Mouse (Mus musculus) forebrain, embryonic 15.5 days (tissue): ENCODE data around the gene Gale. TPM values are rescaled to one million over a fixed set of nuclear protein-coding genes. Genes with fewer than 3 reads are reported as not detected.
A peak's percentile ranks its signal among the peaks of the same experiment; 100 is the strongest.

Source experiments
- ATAC-seq: fragments of 200-750 bp; cut with Nextera tagmentation; replicated peaks from 2 replicates; pipeline ENCODE4 v1.8.0; 2017; ENCODE audit warnings: mild to moderate bottlenecking, moderate TSS enrichment, moderate library complexity
- H3K27ac ChIP-seq: fragments of 300-500 bp; sonication (generic); replicated peaks from 2 replicates; pipeline ENCODE4 v1.5.1; 2015; ENCODE audit warnings: mild to moderate bottlenecking, inconsistent platforms
- H3K27me3 ChIP-seq: fragments of 300-500 bp; sonication (generic); 2 replicates; pipeline ENCODE4 v1.6.1; 2015; ENCODE audit warnings: inconsistent platforms
- H3K36me3 ChIP-seq: fragments of 300-500 bp; sonication (generic); 2 replicates; pipeline ENCODE4 v1.6.1; 2015; ENCODE audit warnings: mild to moderate bottlenecking, inconsistent platforms
- H3K4me1 ChIP-seq: fragments of 300-500 bp; sonication (generic); 2 replicates; pipeline ENCODE4 v1.6.1; 2015; ENCODE audit warnings: inconsistent platforms
- H3K4me2 ChIP-seq: fragments of 300-500 bp; sonication (generic); replicated peaks from 2 replicates; pipeline ENCODE4 v1.6.1; 2015; ENCODE audit warnings: mild to moderate bottlenecking, inconsistent platforms
- H3K4me3 ChIP-seq: fragments of 300-500 bp; sonication (generic); 2 replicates; pipeline ENCODE4 v1.5.1; 2015; ENCODE audit warnings: mild to moderate bottlenecking, inconsistent platforms
- H3K9ac ChIP-seq: fragments of 300-500 bp; sonication (generic); replicated peaks from 2 replicates; pipeline ENCODE4 v1.6.1; 2015; ENCODE audit warnings: mild to moderate bottlenecking, inconsistent platforms
- H3K9me3 ChIP-seq: fragments of 300-500 bp; sonication (generic); 2 replicates; pipeline ENCODE4 v1.6.1; 2016; ENCODE audit warnings: inconsistent platforms
- WGBS: fragments of 180-500 bp; shearing (Covaris S2); methylation state at CpG from one replicate; pipeline ENCODE4 v1.1.7; 2015; ENCODE audit warnings: mixed read lengths; 5-methylcytosine and 5-hydroxymethylcytosine counted together
- polyA plus RNA-seq: library from polyadenylated mRNA; unstranded; fragments of >200 nt; fragmentation: Nextera tagmentation; extraction: Ambion mirVana; gene quantifications from 2 replicates; pipeline ENCODE4 v1.2.1, GENCODE M21; 2015

Gene Gale
- polyA plus RNA-seq, 1 experiment from 2014 or later: 35.6 TPM

DNA sequence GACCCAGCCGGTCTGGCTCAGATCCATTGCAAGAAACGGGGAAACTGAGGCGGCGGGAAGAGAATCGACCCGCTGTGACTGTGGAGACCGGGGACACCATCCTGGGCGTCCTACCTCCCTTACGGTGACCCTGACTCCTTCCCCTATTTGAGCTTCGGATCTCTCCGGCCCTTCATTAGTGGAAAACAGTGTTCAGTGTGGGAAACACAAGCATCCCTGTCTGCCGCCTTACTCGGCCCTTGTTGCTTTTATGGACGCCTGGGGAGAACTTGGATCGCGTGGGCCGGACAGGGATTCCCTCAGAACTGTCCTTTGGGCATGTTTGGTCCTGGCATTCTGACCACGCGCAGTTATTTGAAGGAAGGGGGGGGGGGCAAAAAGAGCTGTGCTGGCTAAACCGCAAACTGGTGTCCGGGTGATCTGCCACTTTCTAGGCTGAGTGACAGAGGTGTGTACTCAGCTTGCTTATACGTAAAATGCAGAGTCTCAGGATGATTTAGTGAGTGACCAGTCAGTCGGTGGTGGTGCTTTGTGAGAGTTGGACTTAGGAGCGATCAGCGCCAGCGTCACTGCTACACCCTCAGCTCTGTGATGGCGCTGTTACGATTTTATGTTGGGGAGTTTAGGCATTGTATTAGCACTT is 16.7 kb upstream of the Gale start:
- WGBS: 2% methylated on average over 28 of the region's 28 CpGs
- no peaks in the 10 kb centered on the region for H3K27me3 ChIP-seq
- peak overlapping the region; percentile 79 for H3K27ac ChIP-seq
- H3K4me1 ChIP-seq: peaks cover 19% of the 10 kb centered on the region
- H3K9ac ChIP-seq: peak overlapping the region; percentile 64
- peak overlapping the region; percentile 54 for H3K4me3 ChIP-seq
- H3K36me3 ChIP-seq: peaks cover 10% of the 10 kb centered on the region
- no peaks in the 10 kb centered on the region for H3K9me3 ChIP-seq
- ATAC-seq: peak; percentile 24
- H3K4me2 ChIP-seq: peak overlapping the region; percentile 85

DNA sequence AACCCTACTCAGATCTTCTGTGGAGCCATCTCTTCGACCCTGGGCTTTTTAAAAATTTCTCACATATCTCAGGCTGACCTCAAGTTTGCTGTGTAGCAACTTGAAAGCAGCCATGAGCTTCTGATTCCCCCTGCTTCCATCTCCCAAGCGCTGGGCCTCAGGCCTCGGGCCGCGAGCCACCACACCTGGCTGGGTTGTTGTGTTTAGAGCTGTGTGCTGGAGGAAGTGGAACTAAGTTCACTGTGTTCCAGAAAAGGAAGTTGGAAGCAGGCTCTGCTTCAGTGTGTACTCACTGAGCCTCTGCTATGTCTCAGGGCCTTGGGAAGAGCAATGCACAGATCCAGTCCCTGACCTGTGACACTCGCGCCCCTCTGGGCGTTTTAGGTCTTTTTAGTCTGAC is 15.4 kb upstream of the Gale start:
- Histone ChIP-seq H3K4me2 (no peak overlapping the region), H3K27ac (no peak overlapping the region), H3K36me3 (peaks cover 15% of the 10 kb centered on the region), H3K9me3 (no peaks in the 10 kb centered on the region), H3K4me3 (no peak overlapping the region), H3K9ac (no peak overlapping the region), H3K27me3 (no peaks in the 10 kb centered on the region), H3K4me1 (peaks cover 19% of the 10 kb centered on the region)
- ATAC-seq: no peak
- WGBS: 90% methylated on average over 8 of the region's 8 CpGs

DNA sequence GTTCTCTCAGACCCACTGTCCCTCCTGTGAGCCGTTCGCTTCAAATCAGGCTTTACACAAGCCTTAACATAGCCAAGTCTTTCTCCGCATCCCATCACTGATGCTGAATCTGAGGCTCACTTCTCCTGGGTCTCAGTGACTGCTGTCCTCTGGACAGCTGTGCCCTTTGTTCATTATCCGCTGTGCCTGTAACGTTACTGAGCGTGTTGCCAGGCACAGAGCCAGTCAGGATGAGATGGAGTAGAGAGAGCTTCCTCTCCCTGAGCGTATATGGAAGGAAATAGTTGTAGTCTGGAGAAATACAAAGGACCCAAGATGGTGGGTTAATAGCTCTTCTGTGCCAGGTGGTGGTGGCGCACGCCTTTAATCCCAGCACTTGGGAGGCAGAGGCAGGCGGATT is 14.1 kb upstream of the Gale start:
- no peak for ATAC-seq
- H3K9ac ChIP-seq: no peak overlapping the region
- H3K4me2 ChIP-seq: no peak overlapping the region
- no peak overlapping the region for H3K4me3 ChIP-seq
- WGBS: 83% methylated on average over 10 of the region's 10 CpGs
- H3K27me3 ChIP-seq: no peaks in the 10 kb centered on the region
- no peak overlapping the region for H3K27ac ChIP-seq
- peaks cover 19% of the 10 kb centered on the region for H3K4me1 ChIP-seq
- H3K9me3 ChIP-seq: no peaks in the 10 kb centered on the region
- H3K36me3 ChIP-seq: peaks cover 15% of the 10 kb centered on the region

DNA sequence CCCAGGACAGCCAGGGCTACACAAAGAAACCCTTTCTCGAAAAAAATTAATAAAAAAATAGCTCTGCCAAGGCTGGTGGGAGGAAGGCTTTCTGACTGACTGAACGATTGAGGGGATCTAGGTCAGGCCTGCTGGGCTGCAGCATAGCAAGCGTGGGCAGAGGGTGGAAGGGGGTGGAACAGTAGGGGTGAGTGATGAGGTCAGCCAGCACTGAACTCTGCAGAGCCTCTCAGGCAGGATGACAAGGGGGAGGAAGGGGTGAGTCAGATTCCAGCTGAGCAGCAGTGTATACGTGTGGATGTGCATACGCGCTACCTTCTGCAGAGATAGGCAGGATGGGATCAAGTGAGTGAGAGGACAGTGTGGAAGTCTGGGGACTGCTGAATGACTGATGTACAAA is 13.6 kb upstream of the Gale start:
- no peak overlapping the region for H3K4me3 ChIP-seq
- no peak for ATAC-seq
- H3K9me3 ChIP-seq: no peaks in the 10 kb centered on the region
- no peak overlapping the region for H3K9ac ChIP-seq
- WGBS: 74% methylated on average over 6 of the region's 6 CpGs
- peaks cover 19% of the 10 kb centered on the region for H3K4me1 ChIP-seq
- peaks cover 16% of the 10 kb centered on the region for H3K36me3 ChIP-seq
- H3K27ac ChIP-seq: no peak overlapping the region
- H3K4me2 ChIP-seq: no peak overlapping the region
- no peaks in the 10 kb centered on the region for H3K27me3 ChIP-seq

DNA sequence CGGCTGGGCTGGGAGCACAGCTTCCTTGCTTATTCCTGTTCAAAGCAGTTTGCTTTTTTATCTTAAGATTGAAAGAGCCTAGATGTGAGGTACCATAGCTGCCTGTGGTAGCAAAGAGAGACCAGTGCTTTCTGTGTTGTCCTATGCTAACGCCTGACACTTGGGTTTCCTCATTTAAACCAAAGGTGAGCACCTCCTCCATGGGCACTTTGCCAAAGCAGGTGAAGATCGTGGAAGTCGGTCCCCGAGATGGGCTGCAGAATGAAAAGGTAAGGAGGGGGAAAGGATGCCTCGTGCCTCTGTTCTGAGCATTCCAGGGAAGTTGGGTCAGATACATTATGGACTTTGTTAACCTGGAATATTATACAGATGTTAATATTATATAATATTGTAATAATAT is 13.2 kb upstream of the Gale start:
- Histone ChIP-seq H3K4me3 (no peak overlapping the region), H3K4me2 (no peak overlapping the region), H3K9ac (no peak overlapping the region), H3K27ac (no peak overlapping the region), H3K27me3 (no peaks in the 10 kb centered on the region), H3K4me1 (peaks cover 19% of the 10 kb centered on the region), H3K36me3 (peaks cover 20% of the 10 kb centered on the region), H3K9me3 (no peaks in the 10 kb centered on the region)
- WGBS: 92% methylated on average over 6 of the region's 6 CpGs
- no peak for ATAC-seq

DNA sequence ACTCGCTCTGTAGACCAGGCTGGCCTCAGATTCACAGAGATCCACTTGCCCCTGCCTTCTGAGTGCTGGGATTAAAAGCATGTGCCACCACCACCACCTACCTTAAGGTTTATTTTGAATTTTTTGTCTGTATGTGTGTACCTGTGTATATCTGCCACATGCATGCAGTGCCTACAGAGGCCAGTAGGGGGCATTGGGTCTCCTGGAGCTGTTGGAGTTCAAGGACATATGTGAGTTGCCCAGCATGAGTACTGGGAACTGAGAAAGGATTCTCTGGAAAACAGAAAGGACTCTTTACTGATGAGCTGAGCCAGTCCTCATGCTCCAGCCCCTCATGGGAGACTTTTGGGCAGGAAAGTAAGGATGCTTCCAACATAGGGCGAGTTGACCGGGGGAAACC is 12.0 kb upstream of the Gale start:
- 95% methylated on average over 3 of the region's 3 CpGs for WGBS
- Histone ChIP-seq H3K27me3 (no peaks in the 10 kb centered on the region), H3K9me3 (no peaks in the 10 kb centered on the region), H3K4me2 (no peak overlapping the region), H3K4me1 (peaks cover 14% of the 10 kb centered on the region), H3K9ac (no peak overlapping the region), H3K27ac (no peak overlapping the region), H3K36me3 (peaks cover 28% of the 10 kb centered on the region), H3K4me3 (no peak overlapping the region)
- no peak for ATAC-seq

DNA sequence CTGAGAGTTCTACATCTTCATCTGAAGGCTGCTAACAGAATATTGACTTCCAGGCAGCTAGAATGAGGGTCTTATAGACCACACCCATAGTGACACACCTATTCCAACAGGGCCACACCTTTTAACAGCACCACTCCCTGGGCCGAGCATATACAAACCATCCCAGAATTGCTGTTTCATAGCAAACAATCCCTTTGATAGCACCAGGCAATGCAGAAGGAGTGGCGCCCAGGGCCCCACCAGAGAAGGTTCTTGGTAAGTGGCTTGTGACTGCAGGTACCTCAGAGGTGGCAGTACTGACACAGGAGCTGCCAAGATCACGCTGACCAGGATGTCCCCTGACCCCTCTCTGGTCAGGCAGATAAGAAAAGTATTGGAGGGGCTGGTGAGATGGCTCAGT is 10.3 kb upstream of the Gale start:
- no peak for ATAC-seq
- no peak overlapping the region for H3K4me2 ChIP-seq
- no peak overlapping the region for H3K9ac ChIP-seq
- no peak overlapping the region for H3K27ac ChIP-seq
- H3K9me3 ChIP-seq: no peaks in the 10 kb centered on the region
- 92% methylated on average over 3 of the region's 3 CpGs for WGBS
- H3K4me1 ChIP-seq: peaks cover 2% of the 10 kb centered on the region
- no peak overlapping the region for H3K4me3 ChIP-seq
- peaks cover 28% of the 10 kb centered on the region for H3K36me3 ChIP-seq
- H3K27me3 ChIP-seq: no peaks in the 10 kb centered on the region

DNA sequence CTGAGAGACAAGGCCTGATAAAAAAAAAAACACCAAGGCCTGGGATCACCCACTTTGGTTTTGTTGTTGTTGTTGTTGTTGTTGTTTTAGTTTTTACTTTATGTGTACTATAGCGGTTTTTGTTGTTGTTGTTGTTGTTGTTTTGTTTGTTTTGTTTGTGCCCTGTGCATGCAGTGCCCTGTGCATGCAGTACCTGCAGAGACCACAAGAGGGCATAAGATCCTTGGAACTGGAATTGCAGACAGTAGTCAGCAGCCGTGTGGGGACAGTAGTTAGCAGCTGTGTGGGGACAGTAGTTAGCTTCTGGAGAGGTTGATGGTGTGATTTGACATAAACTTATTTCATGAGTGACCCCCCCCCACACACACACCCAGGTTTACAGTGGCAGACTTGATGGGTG is 9.3 kb upstream of the Gale start:
- Histone ChIP-seq H3K9me3 (no peaks in the 10 kb centered on the region), H3K4me3 (no peak overlapping the region), H3K9ac (no peak overlapping the region), H3K4me1 (no peaks in the 10 kb centered on the region), H3K36me3 (peaks cover 37% of the 10 kb centered on the region), H3K4me2 (no peak overlapping the region), H3K27me3 (no peaks in the 10 kb centered on the region), H3K27ac (no peak overlapping the region)
- peak; percentile 67; the same call in 1 of the 2 replicates for ATAC-seq
- WGBS: 14% methylated on average over 2 of the region's 2 CpGs

DNA sequence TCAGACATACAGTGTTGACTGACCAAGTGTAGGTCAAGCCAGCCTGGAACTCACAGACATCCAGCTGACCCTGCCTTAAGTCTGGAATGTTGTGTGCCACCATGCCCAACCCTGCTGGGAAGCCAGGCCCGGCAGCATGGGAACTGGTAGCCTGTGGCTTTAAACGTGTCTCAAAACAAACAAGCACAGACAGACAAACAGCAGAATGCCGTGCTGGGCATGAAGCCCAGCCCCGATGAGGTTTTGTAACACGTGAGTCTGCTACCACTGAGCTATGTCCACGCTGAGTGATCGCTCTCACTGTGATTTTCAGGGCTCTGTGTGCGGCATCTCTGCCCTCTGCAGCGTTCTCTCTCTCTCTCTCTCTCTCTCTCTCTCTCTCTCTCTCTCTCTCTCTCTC is 7.6 kb upstream of the Gale start:
- H3K36me3 ChIP-seq: peaks cover 37% of the 10 kb centered on the region
- ATAC-seq: no peak
- no peak overlapping the region for H3K4me2 ChIP-seq
- no peaks in the 10 kb centered on the region for H3K27me3 ChIP-seq
- no peak overlapping the region for H3K9ac ChIP-seq
- H3K27ac ChIP-seq: no peak overlapping the region
- WGBS: 82% methylated on average over 9 of the region's 9 CpGs
- H3K9me3 ChIP-seq: no peaks in the 10 kb centered on the region
- no peak overlapping the region for H3K4me3 ChIP-seq
- H3K4me1 ChIP-seq: no peaks in the 10 kb centered on the region

DNA sequence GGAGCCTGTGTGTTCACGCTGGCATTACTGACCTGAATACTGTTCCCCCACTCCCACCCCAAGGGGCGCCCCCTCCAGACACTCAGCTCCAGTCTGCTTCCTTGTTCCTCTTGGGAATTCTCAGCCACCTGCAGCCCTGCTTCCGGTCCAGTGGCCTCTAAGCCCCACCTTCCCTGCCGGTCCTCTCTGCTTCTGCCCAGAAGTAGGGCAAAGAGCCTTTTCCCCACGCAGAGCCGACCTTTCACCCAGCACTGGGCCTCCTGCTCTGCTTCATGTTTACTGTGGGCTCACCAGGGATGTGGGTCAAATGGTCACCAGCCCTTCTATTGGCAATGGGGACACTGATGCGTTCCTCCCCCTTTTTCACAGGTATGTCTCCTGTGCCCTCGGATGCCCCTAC is 5.2 kb upstream of the Gale start:
- H3K9ac ChIP-seq: no peak overlapping the region
- no peaks in the 10 kb centered on the region for H3K27me3 ChIP-seq
- H3K4me1 ChIP-seq: peaks cover 7% of the 10 kb centered on the region
- no peak for ATAC-seq
- peaks cover 32% of the 10 kb centered on the region for H3K36me3 ChIP-seq
- H3K4me2 ChIP-seq: no peak overlapping the region
- H3K27ac ChIP-seq: no peak overlapping the region
- no peaks in the 10 kb centered on the region for H3K9me3 ChIP-seq
- H3K4me3 ChIP-seq: no peak overlapping the region
- WGBS: 62% methylated on average over 8 of the region's 8 CpGs

DNA sequence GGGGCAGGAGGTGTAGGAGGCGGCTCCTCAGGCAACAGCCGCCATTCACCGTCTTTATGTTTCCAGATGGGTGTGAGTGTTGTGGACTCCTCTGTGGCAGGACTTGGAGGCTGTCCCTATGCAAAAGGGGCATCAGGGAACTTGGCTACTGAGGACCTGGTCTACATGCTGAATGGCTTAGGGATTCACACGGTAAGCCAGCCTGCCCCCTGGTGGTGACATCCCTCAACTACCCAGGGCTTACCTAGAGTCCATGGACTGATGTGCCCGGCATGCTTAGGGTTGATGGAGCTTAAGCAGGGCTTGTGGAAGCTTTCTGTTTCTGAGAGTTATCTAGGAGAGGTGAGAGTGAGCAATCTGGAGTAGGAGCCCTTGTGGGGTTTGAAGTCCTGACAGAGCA is 2.8 kb upstream of the Gale start:
- no peak for ATAC-seq
- Histone ChIP-seq H3K9ac (no peak overlapping the region), H3K4me3 (no peak overlapping the region), H3K27me3 (no peaks in the 10 kb centered on the region), H3K4me2 (no peak overlapping the region), H3K27ac (no peak overlapping the region), H3K36me3 (peaks cover 24% of the 10 kb centered on the region), H3K4me1 (peaks cover 17% of the 10 kb centered on the region), H3K9me3 (no peaks in the 10 kb centered on the region)
- 18% methylated on average over 5 of the region's 5 CpGs for WGBS

DNA sequence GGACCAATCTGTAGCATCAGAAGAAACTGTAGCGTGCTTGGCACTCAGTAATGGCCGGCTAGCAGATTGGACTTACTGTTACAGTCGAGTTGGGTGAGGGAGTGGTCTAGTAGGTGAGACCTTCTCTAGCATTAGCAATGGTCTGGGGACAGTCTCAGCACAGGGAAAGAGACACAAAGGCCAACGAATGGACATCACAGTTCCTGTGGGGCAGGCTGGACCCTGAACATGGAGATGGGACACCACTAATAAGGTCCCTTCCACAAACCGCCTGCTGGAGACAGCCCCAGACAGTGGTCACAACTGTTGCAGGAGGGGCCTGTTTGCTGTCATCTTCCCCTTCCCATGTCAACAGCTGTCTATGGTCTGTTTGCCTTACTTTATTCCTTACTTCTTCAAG is 1.8 kb upstream of the Gale start:
- peaks cover 28% of the 10 kb centered on the region for H3K36me3 ChIP-seq
- no peak overlapping the region for H3K4me3 ChIP-seq
- peaks cover 17% of the 10 kb centered on the region for H3K4me1 ChIP-seq
- WGBS: 98% methylated on average over 5 of the region's 5 CpGs
- no peak overlapping the region for H3K9ac ChIP-seq
- ATAC-seq: no peak
- no peak overlapping the region for H3K4me2 ChIP-seq
- no peaks in the 10 kb centered on the region for H3K9me3 ChIP-seq
- H3K27me3 ChIP-seq: no peaks in the 10 kb centered on the region
- H3K27ac ChIP-seq: no peak overlapping the region

DNA sequence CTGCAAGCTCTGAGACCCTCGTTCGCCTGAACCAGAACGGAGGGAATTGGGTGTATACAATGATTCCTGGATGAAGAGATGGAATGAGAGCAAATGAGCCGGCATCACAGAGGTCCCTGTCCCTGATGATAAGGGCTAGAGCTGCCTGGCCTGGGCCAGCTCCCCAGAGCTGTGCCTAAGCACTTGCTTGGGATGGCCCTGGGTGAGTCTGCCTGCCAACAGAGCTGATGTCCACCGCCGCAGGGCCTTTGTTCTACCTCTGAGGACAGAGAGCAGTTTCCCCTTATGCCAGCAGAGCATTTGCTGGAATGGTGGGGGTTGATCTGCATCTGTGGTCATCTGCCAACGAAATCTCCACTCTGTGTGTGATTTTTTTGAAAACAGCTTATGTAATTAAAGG is 1.3 kb upstream of the Gale start:
- no peak overlapping the region for H3K4me2 ChIP-seq
- H3K36me3 ChIP-seq: peaks cover 31% of the 10 kb centered on the region

More for the DNA sequence above, 1.3 kb upstream of the Gale start:
- no peak overlapping the region for H3K4me3 ChIP-seq
- 89% methylated on average over 7 of the region's 7 CpGs for WGBS
- H3K9me3 ChIP-seq: no peaks in the 10 kb centered on the region
- no peak overlapping the region for H3K9ac ChIP-seq
- H3K4me1 ChIP-seq: peaks cover 17% of the 10 kb centered on the region
- no peak overlapping the region for H3K27ac ChIP-seq
- no peaks in the 10 kb centered on the region for H3K27me3 ChIP-seq
- ATAC-seq: no peak
